Mouse (Mus musculus) stomach, embryonic 14.5 days (tissue): ENCODE measurements around the gene Lce3c. TPM values are rescaled to one million over a fixed set of nuclear protein-coding genes. Genes with fewer than 3 reads are reported as not detected.

ENCODE experiments used
- ATAC-seq: fragments of 200-750 bp; cut with Nextera tagmentation; 2 replicates; pipeline ENCODE4 v1.8.0; 2017; ENCODE audit warnings: low read depth, moderate TSS enrichment; ENCODE audit not compliant: insufficient number of reproducible peaks, insufficient read depth, low FRiP score
- H3K27ac ChIP-seq: fragments of 300-500 bp; sonication (generic); 2 replicates; pipeline ENCODE4 v1.5.1; 2014; ENCODE audit warnings: mild to moderate bottlenecking, low read length, moderate library complexity, mixed read lengths
- H3K27me3 ChIP-seq: fragments of 300-500 bp; sonication (generic); 2 replicates; pipeline ENCODE4 v1.6.1; 2014; ENCODE audit warnings: low read length, control low read depth, mixed read lengths; ENCODE audit not compliant: control insufficient read depth, insufficient read depth
- H3K36me3 ChIP-seq: fragments of 300-500 bp; sonication (generic); 2 replicates; pipeline ENCODE4 v1.6.1; 2014; ENCODE audit warnings: mild to moderate bottlenecking, control low read depth, low read length, moderate library complexity, mixed read lengths; ENCODE audit not compliant: control insufficient read depth, insufficient read depth
- H3K4me1 ChIP-seq: fragments of 300-500 bp; sonication (generic); 2 replicates; pipeline ENCODE4 v1.6.1; 2014; ENCODE audit warnings: low read length, control low read depth, mixed read lengths; ENCODE audit not compliant: control insufficient read depth, insufficient read depth
- H3K4me2 ChIP-seq: fragments of 300-500 bp; sonication (generic); replicated peaks from 2 replicates; pipeline ENCODE4 v1.6.1; 2014; ENCODE audit warnings: low read depth, low read length, control low read depth
- H3K4me3 ChIP-seq: fragments of 300-500 bp; sonication (generic); 2 replicates; pipeline ENCODE4 v1.5.1; 2014; ENCODE audit warnings: low read depth, low read length, control low read depth
- H3K9ac ChIP-seq: fragments of 300-500 bp; sonication (generic); replicated peaks from 2 replicates; pipeline ENCODE4 v1.6.1; 2014; ENCODE audit warnings: low read depth, mild to moderate bottlenecking, control low read depth, low read length, moderate library complexity, mixed read lengths
- H3K9me3 ChIP-seq: fragments of 300-500 bp; sonication (generic); 2 replicates; pipeline ENCODE4 v1.6.1; 2016; ENCODE audit warnings: low read depth, low read length, control low read depth; ENCODE audit not compliant: control insufficient read depth
- WGBS: fragments of 180-500 bp; shearing (Covaris S2); extraction: QIAGEN DNeasy Blood & Tissue Kit; methylation state at CpG from one replicate; pipeline ENCODE4 v1.1.7; 2014; 5-methylcytosine and 5-hydroxymethylcytosine counted together
- polyA plus RNA-seq: library from polyadenylated mRNA; unstranded; fragments of >200 nt; fragmentation: Nextera tagmentation; extraction: Ambion mirVana; gene quantifications from 2 replicates; pipeline ENCODE4 v1.2.1, GENCODE M21; 2014

The Lce3c gene
- not detected in 2 replicates for polyA plus RNA-seq

GRCm38 (mm10) chr3:92944186-92944585 lies at the start of gene Lce3c:
Gene Lce3c (plus strand): TSS chr3:92944486.
- 70% methylated on average over 1 of the region's 1 CpGs for WGBS

DNA sequence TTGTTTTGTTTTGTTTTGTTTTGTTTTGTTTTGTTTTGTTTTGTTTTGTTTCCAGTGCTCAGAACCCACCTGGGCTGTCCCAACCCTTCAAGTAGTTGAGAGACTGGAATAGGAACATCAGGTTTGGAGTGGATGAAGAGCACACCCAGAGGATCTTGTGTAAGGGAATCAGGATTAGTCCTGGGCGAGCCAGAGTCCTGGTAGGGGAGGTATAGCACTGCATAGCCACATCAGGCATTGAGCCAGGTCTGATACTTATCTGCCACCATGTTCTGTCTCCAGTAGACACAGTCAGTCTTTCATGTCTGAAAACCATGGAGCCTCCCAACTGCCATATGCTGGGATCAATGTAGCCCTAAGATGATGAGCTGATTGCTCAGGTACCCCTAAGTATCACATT lies 49.8 kb upstream of the Lce3c start:
- Histone ChIP-seq H3K27ac (no peak overlapping the region), H3K9ac (no peak overlapping the region), H3K4me3 (no peak overlapping the region), H3K4me1 (no peaks in the 10 kb centered on the region), H3K27me3 (no peaks in the 10 kb centered on the region), H3K4me2 (no peak overlapping the region), H3K9me3 (no peaks in the 10 kb centered on the region), H3K36me3 (no peaks in the 10 kb centered on the region)
- ATAC-seq = peak; percentile 23; the same call in 1 of the 2 replicates
- 50% methylated on average over 1 of the region's 1 CpGs for WGBS

More at GRCm38 (mm10) chr3:92944186-92944585, at the start of gene Lce3c:
- Histone ChIP-seq H3K4me1 (no peaks in the 10 kb centered on the region), H3K9me3 (no peaks in the 10 kb centered on the region), H3K4me2 (no peak within 1 kb of the TSS), H3K27ac (no peak within 1 kb of the TSS), H3K9ac (no peak within 1 kb of the TSS), H3K36me3 (no peaks in the 10 kb centered on the region), H3K4me3 (no peak within 1 kb of the TSS), H3K27me3 (no peaks in the 10 kb centered on the region)
- no peak for ATAC-seq

DNA sequence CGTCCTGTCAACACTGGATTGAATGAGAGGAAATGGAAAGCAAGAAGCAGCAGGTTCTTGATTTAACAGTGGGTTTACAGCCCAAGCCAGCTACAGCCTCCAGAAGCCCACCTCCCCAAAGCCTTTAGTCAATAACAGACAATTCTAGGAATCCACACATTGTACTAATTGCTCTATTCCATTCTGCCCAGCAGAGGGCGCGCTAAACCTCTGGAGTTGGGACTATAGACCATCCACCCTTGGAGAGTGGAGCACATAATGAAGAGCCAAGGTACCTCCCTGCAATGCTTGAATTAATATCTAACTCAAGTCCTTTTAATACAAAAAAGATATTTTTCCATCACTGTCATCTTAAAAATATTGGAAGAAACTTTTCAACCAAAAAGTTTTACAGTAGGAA lies 41.3 kb upstream of the Lce3c start:
- Histone ChIP-seq H3K27me3 (no peaks in the 10 kb centered on the region), H3K4me2 (no peak overlapping the region), H3K4me3 (no peak overlapping the region), H3K36me3 (no peaks in the 10 kb centered on the region), H3K9me3 (no peaks in the 10 kb centered on the region), H3K27ac (no peak overlapping the region), H3K4me1 (no peaks in the 10 kb centered on the region), H3K9ac (no peak overlapping the region)
- ATAC-seq = no peak
- WGBS = 22% methylated on average over 3 of the region's 3 CpGs

- no peak; the same call in 1 of the 2 replicates for ATAC-seq
Measured at GRCm38 (mm10) chr3:92903640-92904039, 40.6 kb upstream of the Lce3c start.

DNA sequence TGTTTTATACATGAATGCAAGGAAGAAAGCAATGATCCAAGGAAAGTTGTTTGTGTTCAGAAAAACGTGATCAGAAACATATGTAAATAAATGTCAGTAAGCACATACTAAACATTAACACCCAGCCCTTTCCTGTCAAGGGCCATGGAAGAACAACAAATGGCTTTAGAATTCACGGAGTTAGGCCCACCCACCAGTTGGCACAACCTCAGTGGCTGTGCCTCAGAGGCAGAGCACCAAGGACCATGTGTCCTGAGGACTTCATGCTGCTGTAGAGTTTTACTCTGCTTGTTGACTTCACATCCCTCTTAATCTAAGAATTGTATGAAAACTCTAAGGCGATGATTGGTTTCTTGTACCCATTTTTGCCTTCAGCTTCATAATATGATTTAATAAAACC lies 39.1 kb upstream of the Lce3c start:
- Histone ChIP-seq H3K4me1 (no peaks in the 10 kb centered on the region), H3K9ac (no peak overlapping the region), H3K4me2 (no peak overlapping the region), H3K4me3 (no peak overlapping the region), H3K27me3 (no peaks in the 10 kb centered on the region), H3K36me3 (no peaks in the 10 kb centered on the region), H3K27ac (no peak overlapping the region), H3K9me3 (no peaks in the 10 kb centered on the region)
- WGBS = 35% methylated on average over 3 of the region's 3 CpGs
- ATAC-seq = no peak

More at GRCm38 (mm10) chr3:92903640-92904039, 40.6 kb upstream of the Lce3c start:
- H3K4me1 ChIP-seq = no peaks in the 10 kb centered on the region
- no peaks in the 10 kb centered on the region for H3K36me3 ChIP-seq
- no peaks in the 10 kb centered on the region for H3K27me3 ChIP-seq
- 28% methylated on average over 4 of the region's 4 CpGs for WGBS
- H3K4me3 ChIP-seq = no peak overlapping the region
- H3K27ac ChIP-seq = no peak overlapping the region
- no peak overlapping the region for H3K9ac ChIP-seq
- H3K4me2 ChIP-seq = no peak overlapping the region
- no peaks in the 10 kb centered on the region for H3K9me3 ChIP-seq

DNA sequence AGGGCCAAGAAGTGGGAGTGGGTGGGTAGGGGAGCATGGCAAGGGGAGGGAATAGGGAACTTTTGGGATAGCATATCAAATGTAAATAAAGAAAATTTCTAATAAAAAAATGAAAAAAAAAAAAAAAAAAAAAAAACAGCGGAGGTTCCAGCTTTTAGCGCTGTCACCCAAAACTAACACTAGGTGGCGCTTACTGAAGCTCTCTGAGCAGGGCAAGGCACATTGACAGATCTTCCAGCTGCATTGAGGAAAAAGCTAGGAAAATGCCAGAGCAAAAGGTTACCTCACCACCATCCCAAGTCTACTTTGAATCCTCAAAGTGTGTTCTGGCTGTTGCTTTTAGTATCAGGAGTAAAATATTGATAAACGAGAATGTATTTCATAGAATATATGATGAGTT lies 36.7 kb upstream of the Lce3c start:
- no peaks in the 10 kb centered on the region for H3K4me1 ChIP-seq
- WGBS = 20% methylated on average over 4 of the region's 4 CpGs
- H3K27ac ChIP-seq = no peak overlapping the region
- H3K9ac ChIP-seq = no peak overlapping the region
- H3K36me3 ChIP-seq = no peaks in the 10 kb centered on the region
- H3K4me3 ChIP-seq = no peak overlapping the region
- no peaks in the 10 kb centered on the region for H3K27me3 ChIP-seq
- ATAC-seq = no peak
- no peaks in the 10 kb centered on the region for H3K9me3 ChIP-seq
- no peak overlapping the region for H3K4me2 ChIP-seq

- H3K4me2 ChIP-seq = no peak overlapping the region
- 53% methylated on average over 4 of the region's 4 CpGs for WGBS
- no peaks in the 10 kb centered on the region for H3K36me3 ChIP-seq
- H3K27me3 ChIP-seq = no peaks in the 10 kb centered on the region
- H3K9me3 ChIP-seq = no peaks in the 10 kb centered on the region
- H3K4me1 ChIP-seq = no peaks in the 10 kb centered on the region
- no peak overlapping the region for H3K27ac ChIP-seq
- no peak for ATAC-seq
- H3K4me3 ChIP-seq = no peak overlapping the region
- no peak overlapping the region for H3K9ac ChIP-seq
Measured at GRCm38 (mm10) chr3:92920364-92920763, 23.9 kb upstream of the Lce3c start.

GRCm38 (mm10) chr3:92926130-92926529 lies 18.2 kb upstream of the Lce3c start, which contains the start of gene Lce3a:
Gene Lce3a (minus strand): TSS chr3:92926230.
- Histone ChIP-seq H3K27ac (no peak within 1 kb of the TSS), H3K9me3 (no peaks in the 10 kb centered on the region), H3K9ac (no peak within 1 kb of the TSS), H3K4me2 (no peak within 1 kb of the TSS), H3K4me1 (no peaks in the 10 kb centered on the region), H3K27me3 (no peaks in the 10 kb centered on the region), H3K36me3 (no peaks in the 10 kb centered on the region), H3K4me3 (no peak within 1 kb of the TSS)
- WGBS = 61% methylated on average over 2 of the region's 2 CpGs
- ATAC-seq = no peak

- no peak within 1 kb of the TSS for H3K4me3 ChIP-seq
- H3K27me3 ChIP-seq = no peaks in the 10 kb centered on the region
- no peaks in the 10 kb centered on the region for H3K9me3 ChIP-seq
- H3K4me2 ChIP-seq = no peak within 1 kb of the TSS
- WGBS = 61% methylated on average over 2 of the region's 2 CpGs
- no peak within 1 kb of the TSS for H3K27ac ChIP-seq
- ATAC-seq = no peak
- H3K36me3 ChIP-seq = no peaks in the 10 kb centered on the region
- no peak within 1 kb of the TSS for H3K9ac ChIP-seq
- H3K4me1 ChIP-seq = no peaks in the 10 kb centered on the region
Measured at GRCm38 (mm10) chr3:92932679-92933078, 11.6 kb upstream of the Lce3c start, which contains the start of gene Lce3b. Gene Lce3b (plus strand): TSS chr3:92932979.
